20 mouse cellular contexts compared by ENCODE assay signal in the genomic region with DNA sequence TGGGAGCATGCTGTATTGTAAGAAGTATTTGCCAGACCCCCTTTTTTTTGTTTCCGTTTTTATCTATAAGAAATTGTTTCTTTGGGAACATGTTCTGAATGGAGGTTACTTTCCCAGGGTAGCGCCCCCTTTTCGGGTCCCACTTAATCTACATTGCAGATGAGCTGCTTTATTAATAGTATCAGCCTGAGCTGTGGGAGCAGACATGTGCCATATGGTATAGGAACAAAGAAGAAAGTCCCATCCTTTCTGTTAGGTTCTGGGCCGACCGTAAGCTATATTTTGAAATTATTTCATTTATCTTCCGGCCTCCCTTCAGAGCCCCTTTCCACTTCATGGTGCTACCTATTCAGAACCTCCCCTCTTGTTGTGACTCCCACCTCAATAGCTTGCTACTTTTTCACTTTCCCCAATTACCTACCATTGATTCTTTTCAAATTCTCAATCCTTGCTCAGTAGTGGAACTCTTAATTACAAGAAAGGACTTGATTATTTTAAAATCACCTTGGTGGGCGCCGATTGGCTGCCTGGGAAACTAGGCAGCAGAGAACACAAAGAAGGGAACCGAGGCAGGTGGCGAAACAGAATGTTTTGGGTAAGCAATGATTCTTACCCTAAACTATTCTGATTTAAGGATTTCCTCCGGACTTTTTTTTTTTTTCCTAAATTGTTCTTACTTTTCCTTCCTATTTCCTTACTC. TPM values are rescaled to one million over a fixed set of nuclear protein-coding genes. Genes with fewer than 3 reads are reported as not detected.
DNase-seq lines count a peak whose midpoint lies in the region; ATAC-seq and TF ChIP-seq lines count a peak whose summit lies in the region.
"Had no signal": no experiment of that assay in that cellular context is flagged by ENCODE, and none has a peak within 500 bp of the region (broad histone marks: within the 10 kb centered on the region; RNA-seq: fewer than 3 reads in every experiment).

No protein-coding gene starts in this region.

- no peak overlapping the region for H3K27ac ChIP-seq in forebrain, embryonic 11.5 days (ENCODE audit: low read depth, low read length)
- no peak overlapping the region for H3K27ac ChIP-seq in forebrain, embryonic 10.5 days
- no peak overlapping the region for H3K27ac ChIP-seq in lung, embryonic 16.5 days (ENCODE audit: low read length)
- H3K27ac ChIP-seq in lung, postnatal 0 days (ENCODE audit: low read length): no peak overlapping the region
- H3K27ac ChIP-seq in thymus, adult 2 months (ENCODE audit: control insufficient read depth, insufficient read depth, low read length): no peak overlapping the region
- H3K27ac ChIP-seq: gastrocnemius, adult 2 months; heart, embryonic 15.5 days; limb, embryonic 13.5 days; liver, embryonic 12.5 days; stomach, postnatal 0 days had no signal

- no peak overlapping the region for H3K9ac ChIP-seq in forebrain, embryonic 11.5 days (ENCODE audit: low read length)
- H3K9ac ChIP-seq in lung, embryonic 16.5 days (ENCODE audit: low read length): no peak overlapping the region
- no peak overlapping the region for H3K9ac ChIP-seq in lung, postnatal 0 days (replicated peaks; ENCODE audit: low read depth)
- H3K9ac ChIP-seq: heart, embryonic 15.5 days; limb, embryonic 13.5 days; liver, embryonic 12.5 days had no signal

- TF ChIP-seq CTCF in lung, postnatal 0 days (IDR thresholded peaks at IDR 0.05): no peak
- no peak for TF ChIP-seq CTCF in thymus, adult 2 months (IDR thresholded peaks at IDR 0.05; ENCODE audit: borderline replicate concordance, control insufficient read depth, extremely low read depth, insufficient read depth, low read length, poor library complexity)

- H3K9me3 ChIP-seq in forebrain, embryonic 11.5 days (ENCODE audit: control insufficient read depth, low read length): no peaks in the 10 kb centered on the region
- no peaks in the 10 kb centered on the region for H3K9me3 ChIP-seq in forebrain, embryonic 10.5 days
- H3K9me3 ChIP-seq in lung, embryonic 16.5 days (ENCODE audit: control insufficient read depth, low read length): no peaks in the 10 kb centered on the region
- H3K9me3 ChIP-seq in lung, postnatal 0 days (ENCODE audit: low read length): no peaks in the 10 kb centered on the region
- H3K9me3 ChIP-seq: heart, embryonic 15.5 days; limb, embryonic 13.5 days; liver, embryonic 12.5 days had no signal

- no peak for TF ChIP-seq EP300 in lung, postnatal 0 days (IDR thresholded peaks at IDR 0.05)

- WGBS in forebrain, embryonic 11.5 days: 58% methylated on average over 11 of the region's 11 CpGs
- WGBS in forebrain, embryonic 10.5 days: 73% methylated on average over 11 of the region's 11 CpGs
- WGBS in lung, embryonic 16.5 days: 63% methylated on average over 11 of the region's 11 CpGs
- 73% methylated on average over 11 of the region's 11 CpGs for WGBS in lung, postnatal 0 days
- 96% methylated on average over 11 of the region's 11 CpGs for WGBS in thymus, adult 2 months

- H3K4me2 ChIP-seq in forebrain, embryonic 11.5 days (ENCODE audit: low read depth, low read length, severe bottlenecking): no peak overlapping the region
- no peak overlapping the region for H3K4me2 ChIP-seq in lung, embryonic 16.5 days (ENCODE audit: low read depth, low read length)
- no peak overlapping the region for H3K4me2 ChIP-seq in lung, postnatal 0 days (replicated peaks; ENCODE audit: low read depth, low read length)
- H3K4me2 ChIP-seq: heart, embryonic 15.5 days; limb, embryonic 13.5 days; liver, embryonic 12.5 days had no signal

- no peak for TF ChIP-seq POLR2A in thymus, adult 2 months (IDR thresholded peaks at IDR 0.05; ENCODE audit: control insufficient read depth, extremely low read depth, insufficient read depth, low read length, poor library complexity)

- no peaks in the 10 kb centered on the region for H3K4me1 ChIP-seq in forebrain, embryonic 11.5 days (replicated peaks; ENCODE audit: control insufficient read depth, insufficient read depth, low read length)
- no peaks in the 10 kb centered on the region for H3K4me1 ChIP-seq in forebrain, embryonic 10.5 days
- H3K4me1 ChIP-seq in lung, embryonic 16.5 days (replicated peaks; ENCODE audit: control insufficient read depth, insufficient read depth, low read length): no peaks in the 10 kb centered on the region
- no peaks in the 10 kb centered on the region for H3K4me1 ChIP-seq in lung, postnatal 0 days (ENCODE audit: insufficient read depth, low read depth, low read length)
- H3K4me1 ChIP-seq in thymus, adult 2 months (replicated peaks; ENCODE audit: control insufficient read depth, insufficient read depth, low read length): no peaks in the 10 kb centered on the region
- H3K4me1 ChIP-seq: heart, embryonic 15.5 days; limb, embryonic 13.5 days; liver, embryonic 12.5 days had no signal

- ATAC-seq in forebrain, embryonic 11.5 days (replicated peaks; ENCODE audit: low FRiP score): peak; percentile 76
- 0 out of 2 replicates have a peak, but pooled peaks have one; percentile 52 for ATAC-seq in lung, embryonic 16.5 days (ENCODE audit: low read depth)
- ATAC-seq in lung, postnatal 0 days: no peak
- ATAC-seq: liver, embryonic 12.5 days had no signal

- H3K36me3 ChIP-seq in forebrain, embryonic 11.5 days (ENCODE audit: control insufficient read depth, insufficient read depth, low read length): no peaks in the 10 kb centered on the region
- H3K36me3 ChIP-seq in forebrain, embryonic 10.5 days (replicated peaks): no peaks in the 10 kb centered on the region
- H3K36me3 ChIP-seq in lung, embryonic 16.5 days (ENCODE audit: control insufficient read depth, insufficient read depth, low read length): no peaks in the 10 kb centered on the region
- no peaks in the 10 kb centered on the region for H3K36me3 ChIP-seq in lung, postnatal 0 days (ENCODE audit: insufficient read depth, low read length)
- no peaks in the 10 kb centered on the region for H3K36me3 ChIP-seq in thymus, adult 2 months (ENCODE audit: control insufficient read depth, insufficient read depth, low read length)
- H3K36me3 ChIP-seq: heart, embryonic 15.5 days; limb, embryonic 13.5 days; liver, embryonic 12.5 days had no signal

- H3K27me3 ChIP-seq in forebrain, embryonic 11.5 days (ENCODE audit: control insufficient read depth, insufficient read depth, low read length): no peaks in the 10 kb centered on the region
- no peaks in the 10 kb centered on the region for H3K27me3 ChIP-seq in forebrain, embryonic 10.5 days (ENCODE audit: poor library complexity, severe bottlenecking)
- no peaks in the 10 kb centered on the region for H3K27me3 ChIP-seq in lung, embryonic 16.5 days (ENCODE audit: control insufficient read depth, insufficient read depth, low read depth, low read length)
- no peaks in the 10 kb centered on the region for H3K27me3 ChIP-seq in lung, postnatal 0 days (replicated peaks; ENCODE audit: insufficient read depth, low read length)
- no peaks in the 10 kb centered on the region for H3K27me3 ChIP-seq in thymus, adult 2 months (ENCODE audit: control insufficient read depth, insufficient read depth, low read length)
- H3K27me3 ChIP-seq: heart, embryonic 15.5 days; limb, embryonic 13.5 days; liver, embryonic 12.5 days had no signal

- H3K4me3 ChIP-seq in forebrain, embryonic 11.5 days (ENCODE audit: low read depth, low read length): no peak overlapping the region
- H3K4me3 ChIP-seq in forebrain, embryonic 10.5 days: no peak overlapping the region
- H3K4me3 ChIP-seq in lung, embryonic 16.5 days (ENCODE audit: low read length): no peak overlapping the region
- no peak overlapping the region for H3K4me3 ChIP-seq in lung, postnatal 0 days (ENCODE audit: low read depth, low read length)
- H3K4me3 ChIP-seq in thymus, adult 2 months (ENCODE audit: control insufficient read depth, insufficient read depth, low read length): no peak overlapping the region
- H3K4me3 ChIP-seq: gastrocnemius, adult 2 months; heart, embryonic 15.5 days; limb, embryonic 13.5 days; liver, embryonic 12.5 days had no signal

- no peak for DNase-seq in forebrain, embryonic 11.5 days (ENCODE audit: low spot score)
- no peak for DNase-seq in forebrain, embryonic 10.5 days (ENCODE audit: extremely low spot score, low spot score)
- DNase-seq in lung, postnatal 0 days (ENCODE audit: low spot score): no peak
- peak; percentile 22 to 26 for DNase-seq in right cerebral cortex, postnatal 10 days (ENCODE audit: low spot score in 2 of 2)
- DNase-seq in right cerebral cortex, postnatal 14 days: no peak
- DNase-seq in kidney, postnatal 25 days: no peak
- no peak for DNase-seq in thymus, adult 2 months
- DNase-seq: adrenal gland, postnatal 14 days; cerebellum, postnatal 10 days; gastrocnemius, adult 2 months; heart, postnatal 36 days; kidney, adult 18-20 months; layer of hippocampus, adult 9-11 months; lung, adult 18-20 months; lung, postnatal 36 days had no signal

RNA-seq across cellular contexts. Expression of a gene that starts 24.2 kb away (rescaled TPM):
- polyA plus RNA-seq in forebrain, embryonic 11.5 days (2014; fragmentation: Nextera tagmentation; extraction: Ambion mirVana): 4.6 and 5.4 TPM in 2 replicates
- polyA plus RNA-seq in forebrain, embryonic 10.5 days (2016; fragmentation: Nextera tagmentation; extraction: Ambion mirVana): 3.2 and 3.7 TPM in 2 replicates
- 8.4 and 9.1 TPM in 2 replicates for polyA plus RNA-seq in lung, embryonic 16.5 days (2015; fragmentation: Nextera tagmentation; extraction: Ambion mirVana)
- 7.5 and 12.3 TPM in 2 replicates for polyA plus RNA-seq in lung, postnatal 0 days (2015; fragmentation: Nextera tagmentation; extraction: Ambion mirVana)
- 2.9 and 3.5 TPM in 2 replicates for polyA plus RNA-seq in thymus, adult 2 months (2012; rRNA removed)

Comparison
In these comparisons a context has a peak if more than half of its experiments do, and no peak if none do; other contexts are left out.
1. DNase-seq: peak in right cerebral cortex, postnatal 10 days (2 of 2); none in forebrain, embryonic 11.5 days (single experiment), forebrain, embryonic 10.5 days (single experiment), lung, postnatal 0 days (single experiment), right cerebral cortex, postnatal 14 days (single experiment), kidney, postnatal 25 days (0 of 2) and thymus, adult 2 months (single experiment).